Mouse (Mus musculus) kidney, adult 2 months (tissue): ENCODE measurements around the gene Prrt2.

Experiments
- CTCF ChIP-seq: fragments of 200-500 bp; conservative IDR thresholded peaks from 2 replicates; pipeline ENCODE4 v1.5.1; 2011; ENCODE audit warnings: low read depth, mild to moderate bottlenecking, control low read depth, low read length, moderate library complexity, mixed read lengths; ENCODE audit not compliant: insufficient read depth, insufficient read length
- POLR2A ChIP-seq: fragments of 200-500 bp; IDR thresholded peaks from one replicate; pipeline ENCODE4 v1.6.1; 2011; ENCODE audit warnings: low read depth, low read length, control low read depth

DNA sequence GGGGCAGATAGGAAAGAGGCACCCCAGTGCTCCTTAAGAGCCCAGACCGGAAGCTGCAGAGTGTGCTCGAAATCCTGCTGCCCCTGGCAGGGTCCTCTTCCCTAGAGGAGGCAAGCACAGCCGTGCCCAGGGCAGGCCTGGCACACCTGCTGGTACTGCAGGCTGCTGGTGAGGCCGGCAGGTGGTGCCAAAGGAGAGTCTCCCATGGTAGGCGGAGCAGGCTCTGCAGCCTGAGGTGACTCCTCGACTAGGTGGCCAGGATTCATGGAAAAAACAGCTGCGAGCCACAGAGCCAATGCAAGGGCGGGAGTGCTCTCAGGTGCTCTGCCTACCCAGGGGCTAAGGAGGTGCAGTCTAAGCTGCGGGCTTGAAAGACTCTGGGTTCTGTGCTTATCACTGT is 34.7 kb downstream of the Prrt2 start:
- TF ChIP-seq POLR2A, result no peak
- peak; percentile 78 for TF ChIP-seq CTCF
